Mouse (Mus musculus) forebrain, embryonic 14.5 days (tissue): ENCODE measurements at regions not wholly inside any gene's neighbourhood (a gene's known extent, or its start where the extent isn't known, plus 50 kb on each side); places are given as distances from the start of the nearest gene placed in this dataset.
"Not testable (repeated sequence)": the region's sequence is repeated elsewhere in the genome, so short reads cannot be mapped to it uniquely, and the experiment has no call there.

Experiments used
- ATAC-seq: fragments of 200-750 bp; cut with Nextera tagmentation; 2 replicates; pipeline ENCODE4 v1.8.0; 2017; ENCODE audit warnings: mild to moderate bottlenecking, moderate library complexity
- DNase-seq: peaks from one replicate; pipeline ENCODE4 v3.0.0-alpha.2; 2015; ENCODE audit warnings: low spot score
- H3K27ac ChIP-seq: fragments of 300-500 bp; sonication (generic); 2 replicates; pipeline ENCODE4 v1.5.1; 2014; ENCODE audit warnings: low read depth, mild to moderate bottlenecking, control low read depth, low read length, moderate library complexity
- H3K27me3 ChIP-seq: fragments of 300-500 bp; sonication (generic); replicated peaks from 2 replicates; pipeline ENCODE4 v1.6.1; 2014; ENCODE audit warnings: low read length, control low read depth, mixed read lengths; ENCODE audit not compliant: control insufficient read depth, insufficient read depth
- H3K36me3 ChIP-seq: fragments of 300-500 bp; sonication (generic); 2 replicates; pipeline ENCODE4 v1.6.1; 2014; ENCODE audit warnings: low read length, control low read depth; ENCODE audit not compliant: control insufficient read depth, insufficient read depth
- H3K4me1 ChIP-seq: fragments of 300-500 bp; sonication (generic); 2 replicates; pipeline ENCODE4 v1.6.1; 2014; ENCODE audit warnings: antibody characterized with exemption, low read length, control low read depth; ENCODE audit not compliant: control insufficient read depth, insufficient read depth
- H3K4me2 ChIP-seq: fragments of 300-500 bp; sonication (generic); 2 replicates; pipeline ENCODE4 v1.6.1; 2014; ENCODE audit warnings: mild to moderate bottlenecking, control low read depth, low read length
- H3K4me3 ChIP-seq: fragments of 300-500 bp; sonication (generic); 2 replicates; pipeline ENCODE4 v1.5.1; 2014; ENCODE audit warnings: low read depth, low read length, control low read depth
- H3K9ac ChIP-seq: fragments of 300-500 bp; sonication (generic); 2 replicates; pipeline ENCODE4 v1.6.1; 2014; ENCODE audit warnings: mild to moderate bottlenecking, low read length, control low read depth, moderate library complexity
- H3K9me3 ChIP-seq: fragments of 300-500 bp; sonication (generic); replicated peaks from 2 replicates; pipeline ENCODE4 v1.6.1; 2016; ENCODE audit warnings: low read length, control low read depth, mixed read lengths; ENCODE audit not compliant: control insufficient read depth
- WGBS: fragments of 180-500 bp; shearing (Covaris S2); extraction: QIAGEN DNeasy Blood & Tissue Kit; methylation state at CpG from one replicate; pipeline ENCODE4 v1.1.7; 2014; 5-methylcytosine and 5-hydroxymethylcytosine counted together

- Histone ChIP-seq H3K27ac (no peak overlapping the region), H3K4me2 (no peak overlapping the region), H3K4me1 (no peaks in the 10 kb centered on the region), H3K36me3 (no peaks in the 10 kb centered on the region), H3K27me3 (no peaks in the 10 kb centered on the region), H3K4me3 (no peak overlapping the region), H3K9me3 (no peaks in the 10 kb centered on the region), H3K9ac (no peak overlapping the region)
- DNase-seq (no peak), ATAC-seq (no peak)
- WGBS = 63% methylated on average over 3 of the region's 3 CpGs
Measured at GRCm38 (mm10) chr4:51868250-51868649, 570.8 kb upstream of the Smc2 start.

- not testable (repeated sequence) for ATAC-seq, H3K9ac ChIP-seq, H3K36me3 ChIP-seq, H3K27ac ChIP-seq, H3K4me1 ChIP-seq, H3K4me3 ChIP-seq, DNase-seq, H3K27me3 ChIP-seq, H3K4me2 ChIP-seq, H3K9me3 ChIP-seq
Measured at GRCm38 (mm10) chr4:51868716-51869115, 570.3 kb upstream of the Smc2 start.

GRCm38 (mm10) chr4:51885460-51885859 is 553.6 kb upstream of the Smc2 start:
- Histone ChIP-seq H3K36me3 (no peaks in the 10 kb centered on the region), H3K4me1 (no peaks in the 10 kb centered on the region), H3K27ac (no peak overlapping the region), H3K4me2 (no peak overlapping the region), H3K27me3 (no peaks in the 10 kb centered on the region), H3K9me3 (no peaks in the 10 kb centered on the region), H3K9ac (no peak overlapping the region), H3K4me3 (no peak overlapping the region)
- WGBS = 66% methylated on average over 4 of the region's 4 CpGs
- ATAC-seq (peak; percentile 83), DNase-seq (peak; percentile 82)

GRCm38 (mm10) chr4:51889280-51889679 is 549.8 kb upstream of the Smc2 start:
- H3K4me2 ChIP-seq = no peak overlapping the region
- H3K9me3 ChIP-seq = no peaks in the 10 kb centered on the region
- 58% methylated on average over 2 of the region's 2 CpGs for WGBS
- H3K27ac ChIP-seq = no peak overlapping the region
- DNase-seq (peak; percentile 8), ATAC-seq (peak; percentile 66)
- no peaks in the 10 kb centered on the region for H3K36me3 ChIP-seq
- no peaks in the 10 kb centered on the region for H3K27me3 ChIP-seq
- H3K9ac ChIP-seq = no peak overlapping the region
- H3K4me3 ChIP-seq = no peak overlapping the region
- H3K4me1 ChIP-seq = no peaks in the 10 kb centered on the region

- Histone ChIP-seq H3K9me3 (no peaks in the 10 kb centered on the region), H3K27ac (no peak overlapping the region), H3K36me3 (no peaks in the 10 kb centered on the region), H3K4me1 (no peaks in the 10 kb centered on the region), H3K4me2 (no peak overlapping the region), H3K27me3 (no peaks in the 10 kb centered on the region), H3K4me3 (no peak overlapping the region), H3K9ac (no peak overlapping the region)
- DNase-seq = peak; percentile 10
- no peak for ATAC-seq
Measured at GRCm38 (mm10) chr4:51928245-51928644, 510.8 kb upstream of the Smc2 start.

GRCm38 (mm10) chr4:51969751-51970150 is 469.3 kb upstream of the Smc2 start:
- Histone ChIP-seq H3K9ac (no peak overlapping the region), H3K36me3 (no peaks in the 10 kb centered on the region), H3K4me2 (no peak overlapping the region), H3K27ac (no peak overlapping the region), H3K27me3 (no peaks in the 10 kb centered on the region), H3K4me3 (no peak overlapping the region), H3K9me3 (no peaks in the 10 kb centered on the region), H3K4me1 (no peaks in the 10 kb centered on the region)
- WGBS = 74% methylated on average over 10 of the region's 10 CpGs
- DNase-seq = peak; percentile 47
- peak; percentile 40; the same call in 1 of the 2 replicates for ATAC-seq

- Histone ChIP-seq H3K9ac (no peak overlapping the region), H3K4me3 (no peak overlapping the region), H3K27ac (no peak overlapping the region), H3K27me3 (no peaks in the 10 kb centered on the region), H3K36me3 (no peaks in the 10 kb centered on the region), H3K4me1 (no peaks in the 10 kb centered on the region), H3K4me2 (no peak overlapping the region), H3K9me3 (no peaks in the 10 kb centered on the region)
- 24% methylated on average over 8 of the region's 8 CpGs for WGBS
- ATAC-seq = peak; percentile 80
- DNase-seq = peak; percentile 84
Measured at GRCm38 (mm10) chr4:51978962-51979361, 460.1 kb upstream of the Smc2 start.

- H3K36me3 ChIP-seq = no peaks in the 10 kb centered on the region
- H3K4me3 ChIP-seq = no peak overlapping the region
- no peak overlapping the region for H3K27ac ChIP-seq
- no peaks in the 10 kb centered on the region for H3K4me1 ChIP-seq
- no peak overlapping the region for H3K4me2 ChIP-seq
- H3K9ac ChIP-seq = no peak overlapping the region
- peak; percentile 47 for DNase-seq
- ATAC-seq = 0 out of 2 replicates have a peak, but pooled peaks have one; percentile 40
- H3K27me3 ChIP-seq = no peaks in the 10 kb centered on the region
- H3K9me3 ChIP-seq = no peaks in the 10 kb centered on the region
- 81% methylated on average over 2 of the region's 2 CpGs for WGBS
Measured at GRCm38 (mm10) chr4:51992482-51992881, 446.6 kb upstream of the Smc2 start.

- no peak for ATAC-seq
- Histone ChIP-seq H3K27ac (no peak overlapping the region), H3K4me1 (no peaks in the 10 kb centered on the region), H3K27me3 (no peaks in the 10 kb centered on the region), H3K9ac (no peak overlapping the region), H3K4me3 (no peak overlapping the region), H3K9me3 (no peaks in the 10 kb centered on the region), H3K36me3 (no peaks in the 10 kb centered on the region), H3K4me2 (no peak overlapping the region)
- WGBS = 90% methylated on average over 11 of the region's 11 CpGs
- DNase-seq = no peak
Measured at GRCm38 (mm10) chr4:52036765-52037353, 402.2 kb upstream of the Smc2 start.
